Mouse (Mus musculus): ENCODE measurements around the gene Rassf2.

The Rassf2 gene

DNA sequence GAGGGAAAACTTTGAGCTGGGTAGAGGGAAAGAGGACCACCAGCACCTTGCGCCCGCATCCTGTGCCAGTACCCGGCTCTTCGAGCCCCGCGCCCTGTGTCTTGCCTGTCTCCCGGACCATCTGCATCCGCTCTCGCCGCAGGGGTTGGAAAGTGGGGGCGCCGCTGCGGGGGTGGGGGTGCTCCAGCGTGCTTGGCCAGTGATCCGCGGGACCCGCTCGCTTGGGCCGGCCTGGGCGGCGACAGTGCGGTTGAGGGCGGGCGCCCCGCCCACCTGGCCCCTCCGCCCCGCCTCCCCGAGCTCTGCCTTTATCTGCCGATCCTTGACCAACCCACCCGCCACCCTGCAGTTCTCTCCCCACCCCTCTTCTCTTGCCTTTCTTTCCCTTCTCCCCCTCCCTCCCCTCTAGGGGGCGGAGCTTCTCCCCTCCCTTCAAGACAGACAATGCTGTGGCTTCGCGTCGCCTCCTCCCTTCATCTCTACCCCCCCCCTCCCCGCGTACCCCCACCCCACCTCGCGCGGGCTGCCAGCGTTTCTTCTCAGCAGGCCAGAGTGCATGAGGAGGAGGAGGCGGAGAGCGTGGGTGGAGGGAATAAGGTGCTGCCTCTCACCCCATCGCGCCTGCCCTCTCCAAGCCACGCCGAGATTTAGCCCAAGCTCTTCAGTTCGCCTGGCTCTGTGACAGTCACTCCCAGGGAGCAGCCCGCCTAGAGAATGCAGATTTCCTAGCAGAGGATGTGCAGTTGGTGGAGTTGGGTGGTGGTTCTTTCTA is at the start of gene Rassf2:
Rassf2 (minus strand) TSS at position 613 of the 772 bp plus-strand sequence.
- in situ Hi-C loops (cut with MboI; ENCODE audit: low sequenced_read_pairs) = no loop called here

DNA sequence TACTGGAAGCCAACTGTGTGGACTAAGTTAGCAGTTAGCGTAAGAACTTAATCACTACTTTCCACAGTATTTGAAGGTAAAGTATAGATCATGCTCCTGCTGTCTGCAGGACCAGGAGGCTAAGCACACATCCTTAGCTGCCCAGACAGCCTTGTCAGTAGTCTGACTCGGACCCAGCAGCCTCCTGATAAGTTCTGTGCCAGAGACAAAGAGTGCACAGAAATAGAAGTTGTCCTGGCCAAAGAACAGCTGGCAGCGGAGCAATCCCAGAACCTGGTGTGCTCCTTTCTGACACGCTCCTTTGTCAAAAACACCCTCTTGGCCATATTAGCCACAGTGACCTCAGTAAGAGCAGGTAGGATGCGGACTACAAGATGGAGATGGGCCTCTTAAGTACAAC is 49.1 kb upstream of the Rassf2 start:
- in situ Hi-C loops (cut with MboI; ENCODE audit: low sequenced_read_pairs) = no loop called here

DNA sequence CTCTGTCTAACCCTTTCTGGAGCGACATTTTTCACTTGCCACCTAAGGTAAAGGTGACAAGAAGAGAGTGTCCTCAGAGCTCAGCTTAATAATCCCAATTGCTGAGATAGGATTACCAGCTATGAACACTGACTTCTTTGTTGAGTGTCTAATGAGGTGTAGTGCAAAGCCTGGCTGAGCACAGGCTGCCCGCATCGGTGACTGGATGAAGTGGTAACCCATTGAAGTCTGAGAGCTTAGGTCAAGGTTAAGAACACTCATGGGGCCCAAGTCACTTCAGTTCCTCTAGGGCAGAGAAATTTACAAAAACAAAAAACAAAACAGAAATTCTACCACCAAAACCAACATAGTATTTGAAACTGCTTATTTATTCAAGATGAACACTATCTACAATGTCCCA is 43.0 kb upstream of the Rassf2 start:
- in situ Hi-C loops (cut with MboI; ENCODE audit: low sequenced_read_pairs) = no loop called here

DNA sequence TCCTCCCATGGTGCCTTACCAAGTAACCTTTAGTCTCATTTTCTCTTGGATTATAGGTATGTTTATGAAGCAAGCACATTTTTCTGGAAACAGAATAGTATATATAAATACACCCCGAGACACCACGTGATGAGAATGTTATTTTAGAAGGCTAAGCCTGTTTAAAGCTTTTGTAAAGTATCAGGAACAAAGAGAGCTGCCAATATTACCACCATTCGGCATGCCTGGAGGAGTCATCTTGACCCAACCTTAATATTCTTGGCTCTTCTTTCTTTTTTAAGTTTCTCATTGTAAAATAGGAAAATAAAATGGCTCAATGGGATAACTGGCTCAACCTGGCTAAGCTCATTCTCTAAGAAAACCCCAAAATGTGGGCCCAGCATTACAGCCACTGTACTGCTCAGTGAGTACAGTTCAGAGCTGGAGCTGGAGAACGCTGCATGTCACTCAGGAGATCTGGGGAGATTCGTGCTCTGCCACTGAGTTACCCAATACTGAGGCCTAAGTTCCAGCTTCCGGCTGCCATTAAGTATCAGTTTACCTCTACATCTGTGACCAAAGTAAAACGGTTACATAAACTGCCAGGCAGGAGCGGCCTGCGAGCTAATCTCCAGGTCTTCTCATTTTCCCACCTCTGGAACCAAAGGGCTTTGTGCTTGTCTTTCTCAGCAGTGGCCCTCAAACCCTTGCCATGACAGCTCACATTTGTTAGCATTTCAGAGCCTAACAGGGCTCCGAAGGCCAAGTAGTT is 40.1 kb upstream of the Rassf2 start:
- in situ Hi-C loops (cut with MboI; ENCODE audit: low sequenced_read_pairs) = no loop called here

DNA sequence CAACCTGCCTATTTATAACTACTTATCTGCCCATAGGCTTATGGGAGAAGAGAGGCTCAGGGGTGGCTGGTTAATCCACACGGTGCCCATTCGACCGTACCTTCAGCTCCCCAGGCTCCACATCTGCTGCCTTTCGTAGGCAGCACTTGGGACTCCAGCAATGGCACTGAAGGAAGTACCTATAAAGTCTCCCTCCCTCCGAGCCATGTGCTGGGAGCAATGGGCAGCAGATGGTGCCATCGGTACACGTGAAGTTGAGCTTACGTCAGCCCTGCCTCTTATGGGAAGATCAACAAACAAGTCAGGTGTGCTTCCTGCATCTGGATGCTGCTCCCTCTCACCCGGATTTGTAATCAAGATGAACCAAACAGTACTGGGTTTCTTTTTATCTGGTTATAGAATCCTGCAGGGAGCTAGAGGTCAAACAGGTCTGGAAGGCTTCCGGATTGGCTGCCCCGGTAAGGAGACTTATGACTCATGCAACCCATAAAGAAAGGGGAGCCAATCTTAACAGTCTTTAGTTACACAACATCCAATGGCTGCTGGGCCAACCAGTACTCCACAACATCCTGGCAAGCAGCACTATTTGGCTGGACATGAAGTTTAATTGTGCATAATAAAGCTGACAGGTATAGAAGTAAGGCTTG is 34.2 kb upstream of the Rassf2 start:
- in situ Hi-C loops (cut with MboI; ENCODE audit: low sequenced_read_pairs) = no loop called here

DNA sequence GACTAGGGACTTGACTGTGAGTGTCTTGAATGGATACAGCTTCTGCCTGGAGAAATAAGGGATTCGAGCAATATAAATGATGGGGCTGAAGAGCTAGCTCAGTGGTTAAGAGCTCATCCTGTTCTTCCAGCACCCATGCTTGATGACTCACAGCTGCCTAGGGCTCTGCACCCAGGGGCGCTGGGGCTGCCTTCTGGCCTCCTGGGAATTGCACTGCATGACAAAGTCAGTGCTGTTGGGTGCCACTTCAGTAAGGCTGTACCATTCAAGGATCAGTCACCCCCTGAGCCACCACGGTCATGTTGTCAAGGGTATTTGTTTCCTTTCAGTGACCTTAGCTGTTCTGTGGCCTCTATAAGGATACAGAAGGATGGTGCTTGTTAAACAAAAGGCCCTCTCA is 33.7 kb upstream of the Rassf2 start:
- in situ Hi-C loops (cut with MboI; ENCODE audit: low sequenced_read_pairs) = no loop called here

DNA sequence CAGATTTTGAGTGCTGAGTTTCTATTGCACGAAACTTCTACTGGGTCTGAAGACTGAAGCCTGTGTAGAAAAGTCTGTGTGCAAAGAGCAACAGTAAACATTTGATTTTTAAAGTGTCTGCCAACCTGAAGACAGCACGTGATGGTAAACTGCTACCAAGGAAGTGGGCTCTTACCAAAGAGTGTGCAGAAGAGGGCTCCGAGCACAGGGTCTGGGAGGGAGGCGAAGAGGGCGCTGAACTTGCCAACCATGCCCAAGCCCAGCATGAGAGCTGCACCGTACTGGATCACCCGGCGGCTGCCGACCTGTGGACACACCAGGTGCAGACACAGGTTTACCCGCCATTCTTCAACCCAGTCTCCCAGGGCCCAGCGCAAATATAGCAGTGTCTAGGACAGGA is 31.8 kb upstream of the Rassf2 start:
- in situ Hi-C loops (cut with MboI; ENCODE audit: low sequenced_read_pairs) = no loop called here

DNA sequence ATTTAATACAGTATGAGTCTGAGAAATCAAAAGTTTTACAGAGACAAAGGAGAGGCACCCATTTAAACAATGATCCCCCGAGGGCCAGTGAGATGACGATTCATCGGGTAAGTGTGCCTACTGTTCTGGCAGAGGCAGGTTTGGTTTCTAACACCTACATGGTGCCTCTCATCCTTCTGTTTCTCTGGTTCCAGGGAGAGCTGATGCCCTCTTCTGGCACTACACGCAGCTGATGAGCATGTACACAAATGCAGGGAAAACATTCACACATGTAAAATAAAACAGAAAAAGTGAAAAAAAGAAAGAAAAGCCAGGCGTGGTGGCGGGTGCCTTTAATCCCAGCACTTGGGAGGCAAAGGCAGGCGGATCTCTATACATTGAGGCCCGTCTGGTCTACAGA is 29.9 kb upstream of the Rassf2 start:
- in situ Hi-C loops (cut with MboI; ENCODE audit: low sequenced_read_pairs) = no loop called here

DNA sequence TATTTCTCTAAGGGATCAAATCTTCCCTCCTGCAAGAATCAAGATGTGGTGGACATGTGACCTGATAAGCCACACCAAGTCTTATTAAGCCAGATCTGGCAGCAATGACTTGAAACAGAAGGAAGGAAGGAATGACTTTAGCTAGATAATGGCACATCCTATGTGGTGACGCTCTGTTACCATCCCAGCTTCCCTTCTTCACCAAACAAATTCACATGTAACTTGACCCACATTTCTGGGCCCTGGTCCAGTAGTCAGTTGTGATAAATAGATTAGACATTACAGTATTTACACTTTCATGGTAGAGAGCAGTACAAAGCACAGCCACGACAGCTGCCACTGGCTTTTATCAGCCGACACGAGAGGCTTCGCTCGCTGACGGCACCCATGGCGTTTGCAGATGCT is 25.3 kb upstream of the Rassf2 start:
- in situ Hi-C loops (cut with MboI; ENCODE audit: low sequenced_read_pairs) = no loop called here

DNA sequence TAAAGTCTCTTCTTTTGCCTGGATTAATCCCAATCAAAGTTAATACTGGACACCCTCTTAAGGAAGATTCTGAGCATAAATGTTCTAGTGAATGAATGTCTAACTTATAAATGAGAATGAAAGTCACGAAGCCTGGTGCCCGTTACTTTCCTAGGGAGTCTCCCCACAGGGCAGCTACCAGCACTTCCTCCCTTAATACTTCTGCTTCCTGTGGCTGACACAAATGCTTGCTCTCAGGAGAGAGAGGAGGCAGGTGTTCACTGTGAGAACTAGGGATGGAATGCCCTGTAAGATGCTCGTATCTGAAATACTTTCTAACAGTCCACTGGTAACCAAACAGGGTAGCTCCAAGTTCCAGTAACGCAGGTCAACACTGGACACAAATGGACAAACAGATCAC is 23.8 kb upstream of the Rassf2 start:
- in situ Hi-C loops (cut with MboI; ENCODE audit: low sequenced_read_pairs) = no loop called here

DNA sequence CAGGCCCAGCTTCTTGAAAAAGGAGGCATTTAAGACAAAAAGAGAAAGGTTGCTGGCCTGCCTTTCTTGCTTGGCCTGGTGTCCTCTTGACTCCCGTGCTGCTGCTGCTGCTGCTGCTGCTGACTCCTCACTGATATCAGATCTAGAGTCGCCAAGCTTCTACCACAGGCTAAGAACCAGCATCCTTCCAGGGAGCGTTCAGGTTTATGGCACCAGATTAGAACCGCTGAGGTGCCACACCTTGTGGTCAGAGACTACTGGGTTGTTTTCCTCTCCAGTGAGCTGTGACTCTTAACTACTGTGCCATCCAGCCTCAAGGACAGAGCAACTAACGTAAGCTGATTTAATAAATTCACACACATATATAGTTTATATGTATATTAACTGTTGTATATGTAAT is 21.7 kb upstream of the Rassf2 start:
- in situ Hi-C loops (cut with MboI; ENCODE audit: low sequenced_read_pairs) = no loop called here

DNA sequence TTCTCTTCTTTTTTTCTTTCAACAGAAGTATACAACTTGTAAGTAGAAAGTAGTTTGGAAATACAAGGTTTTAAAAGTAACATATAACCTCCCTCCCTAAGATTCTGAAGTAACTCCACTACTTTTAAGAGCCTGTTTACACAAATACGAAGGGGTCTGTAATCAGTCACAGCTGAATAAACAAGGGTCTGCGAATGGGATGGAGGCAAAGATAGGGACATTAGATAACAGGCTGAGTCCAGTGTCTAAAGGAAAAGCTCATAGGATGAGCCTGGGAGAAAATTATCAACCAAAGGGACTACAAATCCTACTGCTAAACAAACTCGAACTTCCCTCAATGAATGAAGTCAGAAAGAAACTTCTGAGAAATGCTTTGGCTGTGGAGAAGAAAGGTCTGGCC is 19.9 kb upstream of the Rassf2 start:
- in situ Hi-C loops (cut with MboI; ENCODE audit: low sequenced_read_pairs) = no loop called here

DNA sequence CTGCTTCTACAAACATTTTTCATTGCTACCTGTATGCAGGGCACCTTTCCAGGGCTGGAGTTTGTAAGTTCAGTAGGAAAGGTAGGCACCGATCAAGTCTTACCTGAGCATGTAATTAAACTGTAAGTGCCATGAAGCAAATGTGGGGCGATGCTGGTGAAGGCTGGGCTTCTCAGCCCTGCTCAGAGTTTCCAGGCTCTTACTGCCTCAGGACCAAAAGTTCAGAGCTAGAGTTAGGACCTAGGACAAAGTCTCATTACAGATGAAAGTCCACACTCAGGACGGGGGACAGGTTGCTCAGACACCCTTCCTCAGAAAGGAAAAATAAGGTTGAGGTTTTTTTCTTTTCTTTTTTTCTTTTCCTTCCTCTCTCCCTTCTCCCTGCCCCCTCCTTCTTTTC is 19.4 kb upstream of the Rassf2 start:
- in situ Hi-C loops (cut with MboI; ENCODE audit: low sequenced_read_pairs) = no loop called here

DNA sequence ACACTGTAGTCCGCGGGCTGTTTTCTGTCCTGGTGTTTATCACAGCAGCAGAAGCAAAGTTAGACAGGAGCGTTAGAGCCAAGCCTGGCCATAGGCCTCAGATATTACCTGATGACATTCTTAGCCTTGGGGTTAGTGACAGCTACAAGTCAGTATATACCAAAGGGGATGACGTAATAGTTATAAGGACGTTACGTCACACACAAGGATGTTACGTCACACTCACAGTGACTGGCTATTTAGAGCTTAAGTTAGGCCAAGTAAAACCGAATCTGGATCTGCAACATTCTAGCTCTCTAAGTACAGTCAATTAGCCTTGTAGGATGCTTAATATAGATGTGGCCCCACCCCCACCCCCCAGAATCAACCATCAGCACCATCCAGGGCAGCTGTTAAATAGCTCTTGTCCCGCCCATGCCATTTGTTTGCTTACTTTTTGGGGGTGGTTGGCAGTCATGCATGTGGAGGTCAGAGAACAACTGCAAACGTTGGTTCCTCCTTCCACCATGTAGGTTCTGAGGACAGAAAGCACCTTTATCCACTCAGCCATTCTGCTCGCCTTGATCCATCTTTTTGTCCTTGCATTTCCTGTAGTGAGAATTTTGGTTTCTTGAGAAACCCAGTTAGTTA is 18.2 kb upstream of the Rassf2 start:
- in situ Hi-C loops (cut with MboI; ENCODE audit: low sequenced_read_pairs) = no loop called here

DNA sequence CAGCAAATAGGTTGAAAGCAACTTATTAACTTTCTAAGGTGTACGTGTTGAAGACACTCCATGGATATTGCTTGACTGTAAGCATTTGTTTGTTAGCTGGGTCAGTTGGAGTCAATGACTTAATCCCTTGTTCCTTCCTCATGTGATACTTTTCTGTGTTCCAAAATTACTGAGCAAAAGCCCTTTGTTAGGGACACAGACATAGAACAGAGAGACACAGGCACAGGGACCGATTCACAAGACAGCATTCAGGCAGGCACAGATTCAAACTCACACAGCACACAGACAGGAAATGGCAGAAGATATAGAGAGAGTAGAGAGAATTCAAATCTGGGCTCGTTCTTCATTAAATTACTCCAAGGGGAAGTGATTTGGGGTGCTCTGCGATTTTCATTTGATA is 17.3 kb upstream of the Rassf2 start:
- in situ Hi-C loops (cut with MboI; ENCODE audit: low sequenced_read_pairs) = no loop called here

DNA sequence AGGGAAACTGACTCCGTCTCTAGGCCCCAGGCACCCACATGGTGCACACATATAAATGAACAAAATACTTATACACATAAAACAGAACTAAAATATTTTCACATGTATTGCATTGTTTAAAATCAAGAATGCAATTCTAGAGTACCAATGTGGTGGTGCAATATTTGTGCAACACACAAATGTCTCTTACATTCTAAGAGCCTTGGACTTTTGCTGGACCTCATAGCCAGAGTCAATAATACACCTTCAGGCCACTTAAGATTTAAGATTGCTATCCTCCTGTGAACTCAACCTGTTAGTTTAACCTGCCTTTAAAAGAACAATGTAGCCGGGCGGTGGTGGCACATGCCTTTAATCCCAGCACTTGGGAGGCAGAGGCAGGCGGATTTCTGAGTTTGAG is 16.6 kb upstream of the Rassf2 start:
- in situ Hi-C loops (cut with MboI; ENCODE audit: low sequenced_read_pairs) = no loop called here

DNA sequence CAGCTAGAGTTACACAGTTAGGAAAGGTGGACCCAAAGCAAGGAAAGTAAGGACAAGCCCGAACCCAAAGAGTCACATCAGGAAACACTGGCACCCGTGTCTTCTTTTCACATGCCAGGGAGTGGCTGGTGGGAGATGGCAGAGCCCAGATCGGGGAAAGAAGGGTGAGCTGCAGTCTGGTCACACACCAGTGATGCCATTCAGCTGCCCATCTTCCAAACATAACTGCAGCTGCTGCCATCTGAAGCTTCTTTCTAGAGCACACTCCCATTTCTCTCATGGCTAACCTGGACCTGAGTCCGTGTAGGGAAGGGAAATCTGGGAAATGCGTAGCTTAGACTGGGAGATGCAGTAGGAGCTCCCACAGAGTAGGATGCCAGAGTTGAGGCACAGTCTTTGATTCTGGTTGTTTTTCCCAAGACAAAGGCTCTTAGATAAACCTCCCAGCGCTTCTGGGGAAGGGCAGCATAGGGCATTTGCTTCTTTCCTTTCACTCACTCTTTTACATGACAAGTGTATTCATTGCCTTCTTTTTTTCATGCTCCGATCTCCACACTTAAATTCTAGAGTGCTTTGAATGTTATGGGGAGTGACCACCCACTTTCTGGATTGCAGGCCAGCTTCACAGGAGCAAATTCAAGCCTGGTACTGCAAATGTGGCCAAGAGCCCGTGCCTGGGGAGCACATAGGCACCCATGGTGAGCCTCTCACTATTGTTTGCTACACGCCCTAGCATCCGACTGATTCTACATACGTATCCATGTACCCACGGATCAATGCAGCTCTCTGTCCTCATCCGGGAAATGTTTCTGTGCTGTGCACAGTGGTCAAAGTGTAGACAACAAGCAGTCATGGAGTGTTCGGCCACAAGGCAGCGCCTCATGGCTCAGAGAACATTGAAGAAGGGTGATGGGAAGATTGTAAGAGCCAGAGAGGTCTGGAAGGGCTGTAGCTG is 14.5 kb upstream of the Rassf2 start:
- in situ Hi-C loops (cut with MboI; ENCODE audit: low sequenced_read_pairs) = no loop called here

DNA sequence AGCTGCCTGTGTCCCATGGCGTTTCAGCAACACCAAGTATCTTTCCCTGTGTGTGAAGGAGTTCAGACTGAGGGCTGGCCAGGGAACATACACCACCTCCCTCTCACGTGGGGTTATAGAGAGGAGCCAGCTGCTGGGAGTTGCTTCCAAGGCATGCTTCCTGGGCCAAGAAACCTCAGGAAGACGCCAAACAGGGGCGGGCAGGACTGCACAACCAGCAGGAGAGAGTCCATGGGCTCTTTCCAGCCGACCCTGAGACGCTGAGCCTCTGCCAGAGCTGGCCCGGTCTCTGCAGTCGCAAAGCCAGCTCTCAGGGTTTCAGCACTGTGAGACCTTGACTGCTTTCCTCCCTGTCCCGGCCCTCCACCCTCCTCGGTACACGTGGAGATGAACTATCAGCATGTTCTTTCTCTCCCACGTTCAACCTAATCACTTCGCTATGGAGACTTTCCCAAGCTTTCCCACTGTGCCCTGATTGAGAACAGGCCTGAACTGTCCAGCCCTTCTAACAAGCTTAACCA is 13.1 kb upstream of the Rassf2 start:
- in situ Hi-C loops (cut with MboI; ENCODE audit: low sequenced_read_pairs) = no loop called here

DNA sequence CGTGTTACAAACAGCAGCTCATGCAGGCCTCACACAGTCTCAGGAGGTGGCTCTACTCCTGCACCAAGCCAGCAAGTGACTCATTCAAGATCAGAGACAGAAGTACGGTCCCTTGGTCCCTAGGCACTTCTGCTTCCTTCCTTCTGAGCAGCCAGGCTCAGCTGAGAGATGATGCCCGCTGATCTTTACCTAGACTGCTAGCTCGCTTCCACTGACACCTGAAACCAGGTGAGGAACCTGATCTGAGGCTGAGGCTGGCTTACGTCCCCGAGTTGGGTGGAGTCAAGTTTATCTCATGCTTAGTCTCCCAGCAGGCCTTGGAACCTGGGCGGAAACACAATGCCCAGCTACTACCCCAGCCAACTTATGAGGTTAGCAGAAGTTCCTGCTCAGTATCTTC is 9.8 kb upstream of the Rassf2 start:
- in situ Hi-C loops (cut with MboI; ENCODE audit: low sequenced_read_pairs) = no loop called here

DNA sequence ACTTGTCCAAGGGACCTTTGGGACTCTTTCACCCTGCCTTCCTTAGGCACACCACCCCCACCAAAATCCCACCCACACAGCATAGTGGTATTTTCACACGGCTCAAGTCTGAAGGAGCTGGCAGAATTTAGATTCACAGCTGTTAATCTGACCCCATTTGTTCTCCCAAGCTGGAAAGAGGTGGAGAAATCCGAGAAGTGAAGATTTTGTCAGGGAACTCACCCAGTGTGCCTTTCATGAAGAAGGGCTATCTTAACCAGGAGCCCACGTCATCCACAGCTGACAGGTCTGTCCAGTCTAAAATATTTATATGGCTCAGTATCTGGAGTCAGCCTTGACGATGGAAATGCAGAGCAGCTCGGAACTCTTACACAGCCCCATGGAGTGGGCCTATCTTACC is 6.3 kb upstream of the Rassf2 start:
- in situ Hi-C loops (cut with MboI; ENCODE audit: low sequenced_read_pairs) = no loop called here

Measured in CH12F3 (cell line).